Mouse (Mus musculus) small intestine, adult 2 months (tissue): ENCODE measurements at regions not wholly inside any gene's neighbourhood (a gene's known extent, or its start where the extent isn't known, plus 50 kb on each side); places are given as distances from the start of the nearest gene placed in this dataset.

Experiments
- CTCF ChIP-seq: fragments of 200-500 bp; IDR thresholded peaks from 2 replicates; pipeline ENCODE4 v1.5.1; 2012; ENCODE audit warnings: low read depth, mild to moderate bottlenecking, control low read depth, inconsistent platforms, low read length, moderate library complexity, mixed read lengths; ENCODE audit not compliant: insufficient replicate concordance, insufficient read length; ENCODE audit errors: extremely low read depth
- POLR2A ChIP-seq: fragments of 200-500 bp; IDR thresholded peaks from 2 replicates; pipeline ENCODE4 v1.6.1; 2012; ENCODE audit warnings: low read depth, mild to moderate bottlenecking, control low read depth, inconsistent platforms, low read length, moderate library complexity

- TF ChIP-seq CTCF (no peak), POLR2A (no peak)
These were observed 133.4 kb downstream of the Qrsl1 start for GRCm38 (mm10) chr10:43767961-43768726.
